Mouse (Mus musculus) splenic B cell, adult 2 months (primary cell): ENCODE measurements around the gene Rab3c.

Experiments
- DNase-seq: peaks from one replicate; pipeline ENCODE4 v3.0.0-alpha.2; 2011; ENCODE audit warnings: low read depth, low spot score
- H3K27me3 ChIP-seq: 2 replicates; pipeline ENCODE4 v1.6.1; 2012; ENCODE audit warnings: mild to moderate bottlenecking, low read length, moderate library complexity, mixed read lengths; ENCODE audit not compliant: control insufficient read depth, poor library complexity, insufficient read depth, severe bottlenecking
- H3K36me3 ChIP-seq: 2 replicates; pipeline ENCODE4 v1.6.1; 2012; ENCODE audit warnings: mild to moderate bottlenecking, low read length, moderate library complexity, mixed read lengths; ENCODE audit not compliant: control insufficient read depth, poor library complexity, insufficient read depth, severe bottlenecking

Rab3c gene

DNA sequence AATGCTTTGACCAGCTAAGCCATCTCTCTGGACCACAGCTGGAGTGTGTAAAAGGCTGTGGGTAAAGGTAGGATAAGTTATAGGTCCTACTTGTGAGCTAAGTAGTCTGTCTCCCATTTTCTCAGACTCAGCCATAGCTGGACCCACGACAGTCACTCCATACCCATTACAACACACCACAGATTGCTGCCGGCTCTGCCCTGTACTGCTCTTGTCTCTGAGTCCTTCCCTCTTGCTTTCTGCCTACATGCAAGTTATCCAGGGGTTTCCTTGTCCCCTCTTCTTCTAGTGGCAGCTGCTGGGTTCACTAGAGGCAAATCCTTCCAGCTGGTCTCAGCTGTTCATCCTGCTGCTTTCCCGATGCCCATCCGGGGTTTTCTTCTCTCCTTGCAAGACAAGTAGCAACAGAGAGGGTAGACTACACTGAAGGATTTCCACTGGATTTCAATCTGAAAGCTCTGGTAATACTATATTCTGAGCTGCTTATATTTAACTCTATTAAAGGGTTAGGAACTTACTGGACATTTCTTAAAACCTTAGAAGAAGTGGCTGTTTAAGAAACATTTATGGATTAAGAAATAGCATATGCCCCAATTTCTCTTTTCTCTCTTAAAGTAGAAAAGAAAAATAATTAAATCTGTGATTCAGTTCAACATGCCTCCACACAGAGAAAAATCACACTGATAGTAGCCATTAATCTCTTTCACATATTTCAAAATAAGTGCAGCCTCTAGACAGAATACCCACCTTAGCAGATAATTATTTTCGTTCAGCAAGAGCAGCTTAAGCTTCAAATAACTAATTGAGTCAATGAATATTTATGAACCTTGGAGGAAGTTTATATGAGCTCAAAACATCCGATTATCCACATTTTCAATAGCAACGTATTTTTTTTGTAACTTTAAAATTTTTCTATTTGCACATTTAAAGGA, 121.9 kb downstream of the Rab3c start:
- no peaks in the 10 kb centered on the region for H3K36me3 ChIP-seq
- no peak for DNase-seq
- no peaks in the 10 kb centered on the region for H3K27me3 ChIP-seq

DNA sequence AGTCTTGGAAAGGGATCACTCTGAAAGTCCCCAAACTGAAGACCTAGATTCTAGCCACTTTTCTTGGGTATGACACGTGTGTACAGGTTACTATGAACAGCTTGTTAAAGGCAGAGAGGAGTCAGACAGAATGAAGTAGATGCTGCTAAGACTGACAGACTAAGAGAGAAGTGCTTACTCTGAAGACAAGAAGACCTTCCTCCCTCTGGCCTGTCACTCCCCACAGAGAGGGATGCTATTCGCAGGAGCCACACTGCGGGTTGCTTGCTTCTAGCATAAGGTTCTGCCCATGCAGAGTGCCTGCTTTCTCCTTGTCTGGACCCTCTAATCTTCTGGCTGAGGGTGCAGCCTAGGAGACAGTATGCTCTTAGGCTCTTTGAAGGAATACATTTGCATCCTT, 135.3 kb downstream of the Rab3c start:
- no peak for DNase-seq
- no peaks in the 10 kb centered on the region for H3K36me3 ChIP-seq
- no peaks in the 10 kb centered on the region for H3K27me3 ChIP-seq

DNA sequence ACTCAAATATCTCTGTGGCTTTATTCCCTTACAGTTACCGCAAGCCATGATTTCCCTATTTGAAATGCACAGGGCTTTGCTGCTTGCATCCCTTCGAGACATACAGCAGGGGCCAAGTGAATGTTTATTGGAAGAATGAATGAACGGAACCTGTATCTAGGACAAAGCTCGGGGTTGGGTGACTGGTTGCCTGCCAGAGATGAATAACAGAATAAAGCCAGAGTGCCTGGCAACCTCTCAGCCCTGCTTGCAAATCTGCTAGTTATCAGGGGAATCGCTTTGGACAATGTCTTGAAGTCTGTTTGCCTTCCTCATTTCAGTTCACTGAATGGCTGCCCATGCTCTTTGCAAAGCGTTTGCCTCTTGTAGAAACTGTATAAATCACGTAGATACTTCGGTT, 135.8 kb downstream of the Rab3c start:
- Histone ChIP-seq H3K36me3 (no peaks in the 10 kb centered on the region), H3K27me3 (no peaks in the 10 kb centered on the region)
- no peak for DNase-seq

DNA sequence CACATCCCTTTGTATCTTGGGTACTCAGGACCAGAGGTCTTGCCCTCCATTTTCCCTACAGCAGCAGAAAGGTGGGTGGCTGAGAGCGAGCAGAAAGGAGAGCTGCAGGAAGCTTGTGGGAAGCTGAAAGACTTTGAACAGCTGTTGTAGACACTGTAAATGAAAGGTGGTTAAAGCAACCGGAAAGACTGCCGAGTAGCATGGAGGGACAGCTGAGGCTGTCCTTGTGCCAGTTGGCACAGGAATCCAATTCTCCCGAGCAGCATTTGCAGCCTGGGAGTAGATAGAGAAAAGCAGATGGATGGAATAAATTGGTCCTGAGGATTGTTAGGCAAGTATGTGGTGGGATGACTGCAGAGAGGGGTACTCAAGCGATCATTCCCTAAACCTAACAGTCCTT, 141.5 kb downstream of the Rab3c start:
- Histone ChIP-seq H3K36me3 (no peaks in the 10 kb centered on the region), H3K27me3 (no peaks in the 10 kb centered on the region)
- DNase-seq = no peak

DNA sequence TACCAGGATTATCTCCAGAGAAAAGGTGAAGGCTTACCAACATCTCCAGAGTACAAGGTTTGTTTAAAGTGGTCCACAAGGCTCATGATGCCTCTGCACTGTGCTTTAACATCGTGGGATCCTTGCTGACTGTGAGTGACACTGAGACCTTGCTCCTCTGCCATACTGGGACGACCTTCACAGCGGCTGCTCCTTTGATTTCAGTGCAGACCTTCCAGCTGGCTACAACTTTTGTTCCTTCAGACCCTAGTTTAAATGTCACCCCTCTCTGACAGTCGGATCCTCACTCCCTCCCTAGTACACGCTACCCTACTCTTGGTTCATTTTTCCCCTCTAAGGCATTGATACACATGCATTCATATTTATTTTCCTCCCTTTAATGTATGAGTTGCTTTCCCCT, 142.2 kb downstream of the Rab3c start:
- no peak for DNase-seq
- Histone ChIP-seq H3K27me3 (no peaks in the 10 kb centered on the region), H3K36me3 (no peaks in the 10 kb centered on the region)

DNA sequence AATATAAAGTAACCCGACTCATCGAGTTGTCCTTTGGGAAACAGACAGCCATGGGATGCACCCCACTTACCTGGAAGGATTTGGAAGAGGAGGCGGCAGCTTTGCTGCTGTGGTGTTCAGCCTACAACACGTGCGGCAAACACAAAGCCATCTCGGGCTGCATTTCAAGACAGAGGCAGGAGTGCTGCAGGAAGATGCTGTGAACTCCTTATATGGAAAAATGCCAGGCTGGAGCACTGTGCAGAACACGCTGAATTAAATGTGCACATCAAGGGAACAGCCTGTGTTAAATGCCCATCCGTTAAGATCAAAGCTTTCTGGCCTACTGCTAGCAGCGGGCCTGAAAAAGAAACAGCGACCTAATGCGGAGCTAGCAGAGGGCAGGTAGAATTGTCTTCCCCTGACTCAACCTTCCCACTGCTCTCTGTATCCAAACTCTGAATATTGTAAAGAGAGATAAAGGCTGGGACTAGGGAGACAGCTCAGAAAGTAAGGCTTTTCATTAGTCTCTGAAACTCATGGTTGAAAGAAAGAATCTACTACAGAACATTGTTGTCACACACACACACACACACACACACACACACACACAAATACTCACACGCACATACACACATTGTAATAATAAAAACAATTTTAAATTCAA, 153.1 kb downstream of the Rab3c start:
- Histone ChIP-seq H3K36me3 (no peaks in the 10 kb centered on the region), H3K27me3 (no peaks in the 10 kb centered on the region)
- no peak for DNase-seq

DNA sequence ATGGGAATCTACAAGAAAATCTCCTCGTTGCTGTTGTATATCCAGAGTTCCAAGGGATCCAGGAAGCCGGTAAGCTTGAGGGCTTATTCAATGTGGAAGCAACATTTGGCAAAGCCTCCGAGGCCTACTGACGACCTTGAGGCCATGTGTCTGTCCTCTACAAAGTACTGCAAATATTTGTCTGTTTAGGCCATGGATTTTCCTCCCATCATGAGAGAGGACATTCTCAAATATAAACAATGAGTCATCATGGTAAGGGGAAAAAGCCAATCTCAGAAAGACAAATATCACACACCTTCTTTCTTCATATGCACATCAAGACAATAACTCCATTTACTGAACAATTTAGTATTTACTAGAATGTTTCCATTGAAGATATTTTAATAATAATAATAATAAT, 158.0 kb downstream of the Rab3c start:
- Histone ChIP-seq H3K27me3 (no peaks in the 10 kb centered on the region), H3K36me3 (no peaks in the 10 kb centered on the region)
- DNase-seq = no peak

DNA sequence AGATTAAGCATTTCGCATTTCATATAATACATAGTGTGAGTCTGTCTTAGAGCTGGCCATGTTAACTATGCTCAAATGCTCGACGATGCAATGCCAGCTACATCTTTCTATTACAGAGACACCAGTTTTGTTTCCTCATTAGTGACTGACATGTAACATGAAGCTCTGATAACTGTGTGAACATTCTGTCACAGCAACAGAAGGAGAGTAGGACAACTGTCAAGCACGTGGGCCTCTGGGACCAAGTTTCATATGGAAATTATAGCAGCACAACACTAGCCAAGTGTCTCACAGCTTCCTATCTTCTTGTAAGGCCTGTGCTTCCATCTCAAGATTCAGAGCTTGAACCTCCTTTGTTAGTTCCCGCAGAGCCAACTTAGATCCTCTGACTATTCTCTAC, 163.9 kb downstream of the Rab3c start:
- no peaks in the 10 kb centered on the region for H3K36me3 ChIP-seq
- no peak for DNase-seq
- no peaks in the 10 kb centered on the region for H3K27me3 ChIP-seq

DNA sequence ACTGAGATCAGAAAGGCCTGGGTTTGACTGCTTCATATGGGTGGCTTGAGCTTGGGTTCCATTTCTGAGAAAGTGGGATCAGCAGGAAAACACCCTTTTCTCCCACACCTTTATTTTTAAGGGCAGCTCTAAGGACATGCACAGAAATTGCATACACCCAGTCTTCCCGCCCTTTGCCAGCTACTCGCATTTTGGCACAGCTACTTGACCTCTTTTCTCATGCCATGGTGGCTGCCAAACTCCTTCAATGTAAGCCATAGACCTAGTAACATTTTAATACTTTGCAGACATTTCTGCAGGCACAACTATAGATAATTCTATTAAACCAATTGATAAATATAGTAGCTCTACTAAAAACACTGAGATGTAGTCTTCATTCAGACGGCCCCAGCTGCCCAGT, 164.5 kb downstream of the Rab3c start:
- H3K27me3 ChIP-seq = no peaks in the 10 kb centered on the region
- DNase-seq = no peak
- H3K36me3 ChIP-seq = no peaks in the 10 kb centered on the region

DNA sequence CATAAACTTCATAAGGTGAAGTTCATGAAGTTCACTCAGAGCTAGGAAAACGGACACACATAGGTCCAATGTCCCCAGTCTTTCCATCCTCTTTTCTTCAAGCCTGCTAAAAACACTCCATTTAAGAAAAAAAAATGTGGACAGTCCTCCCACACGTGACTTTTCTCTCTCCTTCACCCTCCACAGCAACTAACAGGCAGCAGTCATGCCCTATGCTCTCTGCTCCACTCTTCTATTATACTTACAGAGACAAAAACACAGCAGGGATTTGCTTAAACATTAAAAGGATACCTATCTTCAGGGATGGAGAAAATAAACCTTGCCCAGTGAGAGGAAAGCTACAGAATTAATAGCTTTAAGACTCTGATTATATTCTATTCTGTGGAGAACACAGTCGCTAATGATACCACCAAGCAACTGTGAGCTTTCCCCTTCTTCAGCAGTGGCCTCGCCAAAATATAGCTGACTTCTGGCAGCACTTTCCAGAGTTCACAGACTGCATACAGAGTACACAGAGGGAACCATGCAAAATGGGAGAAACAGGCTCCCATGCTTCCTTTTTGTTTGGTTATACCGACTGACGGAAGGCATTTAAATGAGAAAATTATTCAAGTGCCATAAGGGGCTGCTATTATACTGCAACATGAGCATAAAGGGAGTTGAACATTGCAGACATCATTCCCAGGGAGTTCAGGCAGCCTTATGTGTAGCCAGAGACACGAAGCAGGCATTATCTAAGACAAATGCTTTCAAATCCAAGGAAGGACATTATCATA, 165.7 kb downstream of the Rab3c start:
- no peak for DNase-seq
- H3K36me3 ChIP-seq = no peaks in the 10 kb centered on the region
- H3K27me3 ChIP-seq = no peaks in the 10 kb centered on the region

DNA sequence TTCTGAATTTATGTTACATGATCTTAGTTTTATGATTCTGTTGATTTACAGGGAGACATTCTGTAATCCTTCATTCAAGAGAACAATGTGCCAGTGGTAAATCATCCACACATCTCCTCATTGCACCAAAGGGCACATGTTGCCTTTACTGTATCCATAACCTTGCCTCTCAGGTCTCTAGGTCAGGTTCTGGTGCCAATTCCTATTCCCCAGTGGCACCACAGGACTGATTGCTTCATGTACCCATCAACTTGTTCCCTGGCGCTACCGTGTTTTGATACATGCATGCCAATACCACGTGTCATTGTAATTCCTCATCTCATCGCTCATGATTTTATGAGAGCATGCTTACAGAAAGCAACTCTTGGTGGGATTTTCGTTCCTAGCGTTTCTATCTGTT, 167.1 kb downstream of the Rab3c start:
- Histone ChIP-seq H3K27me3 (no peaks in the 10 kb centered on the region), H3K36me3 (no peaks in the 10 kb centered on the region)
- no peak for DNase-seq

DNA sequence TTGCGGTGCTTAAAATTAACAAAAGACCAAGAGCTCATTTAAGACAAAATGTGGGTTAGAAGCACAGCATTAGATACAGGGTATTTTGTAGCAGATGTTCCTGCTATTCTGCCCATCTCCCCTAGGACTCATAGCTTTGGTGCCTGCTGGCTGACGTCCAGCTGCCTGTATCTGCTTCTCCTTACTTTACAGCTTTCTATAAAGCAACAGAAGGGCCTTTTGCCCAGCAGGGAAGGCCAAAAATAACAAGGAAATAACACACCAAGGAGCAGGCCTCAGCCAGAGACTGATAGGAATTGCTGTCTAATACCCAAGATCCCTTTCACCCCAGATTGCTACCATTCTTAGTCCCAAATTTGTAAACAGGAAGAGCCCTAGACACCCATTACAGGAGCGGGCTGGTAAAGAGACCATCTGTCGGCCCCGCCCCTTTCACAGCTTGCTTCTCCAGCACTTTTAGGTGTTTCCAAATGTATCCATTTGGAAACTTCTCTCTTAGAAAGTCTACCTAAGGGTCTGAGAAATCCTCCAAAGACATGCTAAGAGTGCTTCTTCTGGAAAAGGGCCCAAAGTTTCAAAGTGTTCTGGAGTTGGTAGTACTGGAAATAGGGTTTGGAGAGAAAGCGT, 183.3 kb downstream of the Rab3c start:
- no peak for DNase-seq
- Histone ChIP-seq H3K36me3 (no peaks in the 10 kb centered on the region), H3K27me3 (no peaks in the 10 kb centered on the region)

DNA sequence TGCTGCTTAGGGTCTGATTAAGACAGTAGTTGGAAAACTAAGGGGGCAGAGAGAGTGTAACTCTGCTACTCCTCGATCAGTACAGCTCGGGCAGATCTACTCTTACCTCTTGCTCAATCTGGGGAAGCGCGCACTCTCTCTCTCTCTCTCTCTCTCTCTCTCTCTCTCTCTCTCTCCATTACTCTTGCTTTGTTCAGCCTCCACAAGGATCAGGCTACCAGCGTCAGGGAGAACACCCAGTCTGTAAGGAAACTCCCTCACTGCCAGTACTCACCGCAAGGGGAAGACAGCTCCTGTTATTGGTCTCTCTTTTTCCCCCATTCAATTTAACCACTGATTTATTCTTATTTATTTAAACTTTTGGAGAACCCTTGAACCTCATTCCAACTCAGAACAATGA, 185.8 kb downstream of the Rab3c start:
- H3K27me3 ChIP-seq = no peaks in the 10 kb centered on the region
- H3K36me3 ChIP-seq = no peaks in the 10 kb centered on the region
- DNase-seq = no peak

DNA sequence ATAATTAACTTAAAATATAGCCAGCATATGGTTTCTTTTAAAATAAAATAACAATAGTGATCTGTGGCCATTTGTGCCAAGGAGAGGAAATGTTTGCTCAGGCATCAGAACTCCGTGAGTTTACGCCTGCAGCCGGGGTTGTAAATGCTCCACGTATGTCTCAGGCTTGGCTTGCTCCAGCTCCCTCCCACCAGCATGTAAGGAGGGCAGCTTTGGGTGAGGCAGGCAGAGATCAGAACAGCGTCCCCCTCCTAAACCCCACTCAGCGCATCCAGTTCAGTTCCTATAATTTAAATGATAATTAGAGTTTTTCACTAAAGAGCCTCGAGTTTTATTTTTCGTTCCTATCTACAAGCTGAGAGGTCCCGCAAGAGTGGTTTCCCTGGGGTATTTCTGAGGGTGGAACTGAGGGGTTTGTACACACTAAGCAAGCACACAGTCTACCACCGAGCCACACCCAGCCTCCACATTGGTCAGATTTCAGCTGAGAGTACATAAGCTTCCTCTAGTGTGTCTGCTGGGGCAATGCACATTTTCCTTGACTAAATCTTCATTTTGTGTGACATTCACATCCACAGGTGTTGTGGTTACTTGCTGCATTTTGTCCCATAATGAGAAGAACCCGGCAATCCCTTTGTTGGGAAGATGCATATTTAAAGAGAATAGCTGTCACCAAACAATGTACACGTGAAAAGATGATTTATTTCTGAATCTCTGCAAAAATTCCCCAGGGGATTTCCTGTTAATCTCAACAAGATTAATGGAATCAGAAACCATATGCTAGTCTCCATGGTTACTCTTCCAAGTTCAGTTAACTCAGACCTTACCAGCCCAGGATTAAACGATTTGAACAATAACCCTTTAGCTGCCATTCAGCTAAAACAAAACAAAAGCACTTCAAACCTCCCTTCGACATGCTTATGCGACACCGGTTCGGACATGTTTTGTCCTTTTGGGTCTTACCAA, 186.8 kb downstream of the Rab3c start:
- no peaks in the 10 kb centered on the region for H3K36me3 ChIP-seq
- no peaks in the 10 kb centered on the region for H3K27me3 ChIP-seq
- DNase-seq = no peak
